Mouse (Mus musculus) kidney, postnatal 0 days (tissue): Measurements from ENCODE around the gene Arid4a. TPM values are rescaled to one million over a fixed set of nuclear protein-coding genes. Genes with fewer than 3 reads are reported as not detected.
"Not testable (repeated sequence)": the region's sequence is repeated elsewhere in the genome, so short reads cannot be mapped to it uniquely, and the experiment has no call there.

ENCODE experiments used
- ATAC-seq: fragments of 200-750 bp; cut with Nextera tagmentation; replicated peaks from 2 replicates; pipeline ENCODE4 v1.8.0; 2017; ENCODE audit warnings: low read depth, moderate number of reproducible peaks, moderate TSS enrichment, moderate library complexity; ENCODE audit not compliant: low FRiP score
- DNase-seq: peaks from one replicate; pipeline ENCODE4 v3.0.0-alpha.2; 2016; ENCODE audit warnings: low spot score
- H3K27ac ChIP-seq: fragments of 300-500 bp; sonication (generic); 2 replicates; pipeline ENCODE4 v1.5.1; 2014; ENCODE audit warnings: mild to moderate bottlenecking
- H3K27me3 ChIP-seq: fragments of 300-500 bp; sonication (generic); 2 replicates; pipeline ENCODE4 v1.6.1; 2014; ENCODE audit warnings: low read length, mixed read lengths; ENCODE audit not compliant: insufficient read depth
- H3K36me3 ChIP-seq: fragments of 300-500 bp; sonication (generic); 2 replicates; pipeline ENCODE4 v1.6.1; 2014; ENCODE audit warnings: low read length, mixed read lengths; ENCODE audit not compliant: insufficient read depth
- H3K4me1 ChIP-seq: fragments of 300-500 bp; sonication (generic); replicated peaks from 2 replicates; pipeline ENCODE4 v1.6.1; 2014; ENCODE audit warnings: antibody characterized with exemption, low read length, mixed read lengths; ENCODE audit not compliant: insufficient read depth
- H3K4me2 ChIP-seq: fragments of 300-500 bp; sonication (generic); 2 replicates; pipeline ENCODE4 v1.6.1; 2014; ENCODE audit warnings: mild to moderate bottlenecking, low read length, moderate library complexity, mixed read lengths
- H3K4me3 ChIP-seq: fragments of 300-500 bp; sonication (generic); replicated peaks from 2 replicates; pipeline ENCODE4 v1.5.1; 2014; ENCODE audit warnings: low read depth, low read length
- H3K9ac ChIP-seq: fragments of 300-500 bp; sonication (generic); 2 replicates; pipeline ENCODE4 v1.6.1; 2014; ENCODE audit warnings: low read depth, low read length
- H3K9me3 ChIP-seq: fragments of 300-500 bp; sonication (generic); replicated peaks from 2 replicates; pipeline ENCODE4 v1.6.1; 2016; ENCODE audit warnings: low read length, inconsistent platforms, mixed read lengths
- CTCF ChIP-seq: IDR thresholded peaks from 2 replicates; pipeline ENCODE4 v1.5.1; 2016; ENCODE audit warnings: antibody characterized with exemption, low read depth, mild to moderate bottlenecking, moderate library complexity
- WGBS: fragments of 180-500 bp; shearing (Covaris S2); extraction: QIAGEN DNeasy Blood & Tissue Kit; methylation state at CpG from one replicate; pipeline ENCODE4 v1.1.7; 2014; 5-methylcytosine and 5-hydroxymethylcytosine counted together
- polyA plus RNA-seq: library from polyadenylated mRNA; unstranded; fragments of >200 nt; fragmentation: Nextera tagmentation; extraction: Ambion mirVana; gene quantifications from 2 replicates; pipeline ENCODE4 v1.2.1, GENCODE M21; 2015

The Arid4a gene
- polyA plus RNA-seq, 1 experiment from 2014 or later, result 32.6 TPM

DNA sequence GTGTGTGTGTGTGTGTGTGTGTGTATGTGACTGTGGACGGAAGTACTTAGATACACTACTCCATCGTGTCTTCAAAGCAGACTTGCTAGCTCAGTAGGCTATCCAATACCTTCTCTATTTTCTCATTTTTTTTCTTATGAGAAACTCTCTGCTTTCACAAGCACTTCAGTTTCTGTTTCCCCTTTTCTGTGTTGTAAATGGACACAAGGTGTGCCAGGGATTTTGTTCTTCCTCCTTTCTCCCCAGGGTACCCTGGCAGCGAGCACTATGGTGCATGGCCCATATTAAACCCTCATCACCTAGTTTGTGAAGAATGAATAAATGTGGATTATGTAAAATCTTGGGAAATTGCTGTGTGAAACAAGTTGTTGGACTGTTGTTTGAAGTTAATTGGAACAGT, 39.7 kb downstream of the Arid4a start:
- TF ChIP-seq CTCF, result no peak

DNA sequence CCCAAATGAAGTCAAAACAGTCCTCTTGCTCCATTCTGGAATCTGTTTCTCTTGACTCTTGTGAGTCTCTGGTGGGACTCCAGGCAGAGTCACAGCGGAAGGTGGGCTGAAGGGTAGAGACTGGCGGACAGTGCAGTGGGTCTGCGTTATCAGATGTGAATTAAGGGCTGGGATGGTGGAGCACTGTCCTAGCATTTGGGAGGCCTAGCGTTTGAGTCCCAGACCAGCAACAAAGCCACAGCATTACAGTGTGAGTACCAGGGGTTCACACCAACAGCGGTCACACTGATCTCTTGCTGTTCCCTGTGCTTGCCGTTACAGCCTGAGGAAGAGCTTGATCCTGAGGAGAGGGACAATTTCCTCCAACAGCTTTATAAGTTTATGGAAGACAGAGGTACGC, 44.0 kb downstream of the Arid4a start:
- DNase-seq (no peak), ATAC-seq (no peak)
- Histone ChIP-seq H3K27ac (no peak overlapping the region), H3K36me3 (peaks cover 23% of the 10 kb centered on the region), H3K9me3 (no peaks in the 10 kb centered on the region), H3K9ac (no peak overlapping the region), H3K4me1 (no peaks in the 10 kb centered on the region), H3K4me3 (no peak overlapping the region), H3K4me2 (no peak overlapping the region), H3K27me3 (no peaks in the 10 kb centered on the region)
- WGBS, result 95% methylated on average over 7 of the region's 7 CpGs
- no peak for TF ChIP-seq CTCF

More for the DNA sequence above, 39.7 kb downstream of the Arid4a start:
- ATAC-seq, result no peak
- no peak overlapping the region for H3K4me3 ChIP-seq
- 85% methylated on average over 3 of the region's 3 CpGs for WGBS
- no peak for DNase-seq
- H3K27ac ChIP-seq, result no peak overlapping the region
- H3K36me3 ChIP-seq, result peaks cover 6% of the 10 kb centered on the region
- H3K4me2 ChIP-seq, result no peak overlapping the region
- H3K9ac ChIP-seq, result no peak overlapping the region
- H3K4me1 ChIP-seq, result no peaks in the 10 kb centered on the region
- H3K27me3 ChIP-seq, result no peaks in the 10 kb centered on the region
- H3K9me3 ChIP-seq, result no peaks in the 10 kb centered on the region

DNA sequence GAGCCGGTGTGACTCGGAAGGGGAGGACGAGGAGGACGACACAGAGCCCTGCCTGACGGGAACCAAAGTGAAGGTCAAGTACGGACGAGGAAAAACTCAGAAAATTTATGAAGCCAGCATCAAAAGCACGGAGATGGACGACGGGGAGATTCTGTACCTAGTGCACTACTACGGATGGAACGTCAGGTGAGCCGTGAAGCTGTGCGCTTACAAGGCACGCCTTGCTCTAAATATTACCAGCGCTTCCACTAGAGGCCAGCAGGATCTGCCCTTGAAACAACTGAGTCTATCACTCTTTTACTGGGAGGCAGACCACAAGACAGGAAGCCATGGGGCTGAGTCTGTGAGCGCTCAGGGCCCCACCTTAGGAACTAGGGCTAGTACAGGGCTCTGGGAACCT, 54.1 kb downstream of the Arid4a start:
- WGBS, result 89% methylated on average over 17 of the region's 17 CpGs
- TF ChIP-seq CTCF, result no peak
- peaks cover 54% of the 10 kb centered on the region for H3K36me3 ChIP-seq

DNA sequence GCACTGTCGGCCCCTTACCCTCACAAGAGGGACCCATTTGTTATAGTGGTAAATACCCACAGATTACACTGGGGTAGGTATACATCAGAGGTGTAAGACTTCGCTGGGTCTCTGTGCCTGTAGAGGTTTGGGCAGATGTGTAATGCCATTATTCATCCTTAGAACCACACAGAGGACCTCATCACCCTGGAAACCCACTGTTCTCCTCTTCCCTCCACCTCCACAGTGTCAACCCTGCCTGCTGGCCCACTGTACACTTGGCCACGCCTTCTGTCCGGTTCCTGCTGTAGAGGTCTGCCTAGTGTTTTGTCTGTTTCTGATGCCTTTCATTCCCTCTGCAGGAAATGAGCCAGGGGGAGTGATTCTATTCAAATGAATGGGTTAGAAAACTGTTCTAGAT, 56.3 kb downstream of the Arid4a start:
- no peak for DNase-seq
- no peak overlapping the region for H3K4me3 ChIP-seq
- no peaks in the 10 kb centered on the region for H3K27me3 ChIP-seq
- no peak overlapping the region for H3K9ac ChIP-seq
- no peak for ATAC-seq
- WGBS, result 89% methylated on average over 4 of the region's 4 CpGs
- TF ChIP-seq CTCF, result no peak
- no peaks in the 10 kb centered on the region for H3K4me1 ChIP-seq
- peaks cover 67% of the 10 kb centered on the region for H3K36me3 ChIP-seq
- H3K9me3 ChIP-seq, result no peaks in the 10 kb centered on the region
- no peak overlapping the region for H3K27ac ChIP-seq
- no peak overlapping the region for H3K4me2 ChIP-seq

More for the DNA sequence above, 54.1 kb downstream of the Arid4a start:
- no peak overlapping the region for H3K27ac ChIP-seq
- no peaks in the 10 kb centered on the region for H3K9me3 ChIP-seq
- ATAC-seq (no peak), DNase-seq (no peak)
- no peaks in the 10 kb centered on the region for H3K27me3 ChIP-seq
- H3K4me2 ChIP-seq, result no peak overlapping the region
- H3K9ac ChIP-seq, result no peak overlapping the region
- no peaks in the 10 kb centered on the region for H3K4me1 ChIP-seq
- H3K4me3 ChIP-seq, result no peak overlapping the region

DNA sequence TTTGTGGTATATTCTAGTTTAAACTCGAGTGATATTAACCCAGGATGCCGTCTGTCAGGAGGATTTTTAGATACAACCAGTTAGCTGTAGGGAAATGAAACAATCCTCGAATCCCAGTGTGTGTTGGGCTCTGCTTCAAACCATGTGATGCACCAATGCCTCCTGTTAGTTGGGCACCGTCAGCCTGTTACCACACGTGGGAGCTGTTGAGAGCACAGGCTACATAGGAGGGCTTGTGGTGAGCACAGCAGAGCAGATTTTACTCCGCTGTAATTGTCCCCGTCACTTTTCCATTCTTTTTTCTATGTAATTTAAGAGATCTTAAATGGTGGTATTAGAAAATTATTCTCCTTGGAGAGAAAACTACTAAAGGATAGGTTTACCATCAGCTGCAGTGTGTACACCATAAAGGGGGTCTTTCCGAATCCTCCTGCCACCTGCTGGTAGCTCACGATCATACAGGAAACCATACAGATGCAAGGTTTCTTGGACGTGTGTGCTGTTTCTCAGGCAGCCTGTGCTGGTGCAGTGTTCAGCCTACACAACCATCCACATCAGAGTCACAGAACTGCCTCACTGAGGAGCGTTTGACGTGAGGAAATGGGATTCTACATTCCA, 57.4 kb downstream of the Arid4a start:
- ATAC-seq, result peak; percentile 68; the same call in 1 of the 2 replicates
- Histone ChIP-seq H3K4me1 (no peaks in the 10 kb centered on the region), H3K36me3 (peaks cover 56% of the 10 kb centered on the region), H3K9ac (no peak overlapping the region), H3K27ac (no peak overlapping the region), H3K4me3 (no peak overlapping the region), H3K9me3 (no peaks in the 10 kb centered on the region), H3K27me3 (no peaks in the 10 kb centered on the region), H3K4me2 (no peak overlapping the region)
- TF ChIP-seq CTCF, result peak; percentile 64
- WGBS, result 64% methylated on average over 12 of the region's 12 CpGs
- peak; percentile 68 for DNase-seq

DNA sequence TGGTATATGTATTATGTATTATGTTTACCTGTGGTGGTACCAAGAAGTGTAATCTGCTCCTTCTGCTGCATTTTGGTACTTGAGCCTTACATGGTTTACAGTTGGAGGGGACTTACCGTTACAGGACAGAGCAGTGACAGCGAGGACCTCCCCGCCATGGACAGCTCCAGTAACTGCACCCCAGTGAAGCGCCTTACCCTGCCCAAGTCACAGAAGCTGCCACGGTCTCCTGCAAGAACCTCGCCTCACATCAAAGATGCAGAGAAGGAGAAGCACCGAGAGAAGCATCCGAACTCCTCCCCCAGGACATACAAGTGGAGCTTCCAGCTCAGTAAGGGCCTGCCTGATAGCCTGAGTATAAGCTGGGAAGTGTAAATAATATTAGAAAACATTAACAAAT, 70.5 kb downstream of the Arid4a start:
- ATAC-seq, result no peak
- 88% methylated on average over 8 of the region's 8 CpGs for WGBS
- Histone ChIP-seq H3K27me3 (no peaks in the 10 kb centered on the region), H3K27ac (no peak overlapping the region), H3K4me2 (no peak overlapping the region), H3K36me3 (peaks cover 14% of the 10 kb centered on the region; the same call in 1 of the 2 replicates), H3K4me3 (no peak overlapping the region), H3K9ac (no peak overlapping the region), H3K4me1 (no peaks in the 10 kb centered on the region), H3K9me3 (no peaks in the 10 kb centered on the region)
- DNase-seq, result no peak
- TF ChIP-seq CTCF, result no peak

DNA sequence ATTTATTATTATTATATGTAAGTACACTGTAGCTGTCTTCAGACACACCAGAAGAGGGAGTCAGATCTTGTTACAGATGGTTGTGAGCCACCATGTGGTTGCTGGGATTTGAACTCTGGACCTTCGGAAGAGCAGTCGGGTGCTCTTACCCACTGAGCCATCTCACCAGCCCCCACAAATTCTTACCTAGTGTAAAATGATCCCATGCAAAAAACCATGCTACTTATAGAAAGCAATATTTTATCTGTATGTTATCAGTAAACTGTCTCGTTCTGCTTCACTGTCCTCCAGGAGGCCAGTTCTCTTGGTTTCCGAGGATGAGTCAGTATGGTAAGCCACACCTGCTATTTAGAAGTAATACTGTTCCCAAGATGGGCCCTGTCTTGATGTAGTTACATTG, 88.5 kb downstream of the Arid4a start:
- not testable (repeated sequence) for H3K4me1 ChIP-seq, H3K4me3 ChIP-seq, H3K36me3 ChIP-seq, H3K27me3 ChIP-seq, H3K27ac ChIP-seq, DNase-seq, H3K9me3 ChIP-seq, H3K4me2 ChIP-seq, ATAC-seq, H3K9ac ChIP-seq
- WGBS, result 73% methylated on average over 4 of the region's 4 CpGs
